Mouse (Mus musculus) kidney, postnatal 0 days (tissue): Measurements from ENCODE around the gene Uxs1. TPM values are rescaled to one million over a fixed set of nuclear protein-coding genes. Genes with fewer than 3 reads are reported as not detected.

Experiments
- ATAC-seq: fragments of 200-750 bp; cut with Nextera tagmentation; replicated peaks from 2 replicates; pipeline ENCODE4 v1.8.0; 2017; ENCODE audit warnings: low read depth, moderate number of reproducible peaks, moderate TSS enrichment, moderate library complexity; ENCODE audit not compliant: low FRiP score
- DNase-seq: peaks from one replicate; pipeline ENCODE4 v3.0.0-alpha.2; 2016; ENCODE audit warnings: low spot score
- H3K27ac ChIP-seq: fragments of 300-500 bp; sonication (generic); 2 replicates; pipeline ENCODE4 v1.5.1; 2014; ENCODE audit warnings: mild to moderate bottlenecking
- H3K27me3 ChIP-seq: fragments of 300-500 bp; sonication (generic); 2 replicates; pipeline ENCODE4 v1.6.1; 2014; ENCODE audit warnings: low read length, mixed read lengths; ENCODE audit not compliant: insufficient read depth
- H3K36me3 ChIP-seq: fragments of 300-500 bp; sonication (generic); 2 replicates; pipeline ENCODE4 v1.6.1; 2014; ENCODE audit warnings: low read length, mixed read lengths; ENCODE audit not compliant: insufficient read depth
- H3K4me1 ChIP-seq: fragments of 300-500 bp; sonication (generic); replicated peaks from 2 replicates; pipeline ENCODE4 v1.6.1; 2014; ENCODE audit warnings: antibody characterized with exemption, low read length, mixed read lengths; ENCODE audit not compliant: insufficient read depth
- H3K4me2 ChIP-seq: fragments of 300-500 bp; sonication (generic); 2 replicates; pipeline ENCODE4 v1.6.1; 2014; ENCODE audit warnings: mild to moderate bottlenecking, low read length, moderate library complexity, mixed read lengths
- H3K4me3 ChIP-seq: fragments of 300-500 bp; sonication (generic); replicated peaks from 2 replicates; pipeline ENCODE4 v1.5.1; 2014; ENCODE audit warnings: low read depth, low read length
- H3K9ac ChIP-seq: fragments of 300-500 bp; sonication (generic); 2 replicates; pipeline ENCODE4 v1.6.1; 2014; ENCODE audit warnings: low read depth, low read length
- H3K9me3 ChIP-seq: fragments of 300-500 bp; sonication (generic); replicated peaks from 2 replicates; pipeline ENCODE4 v1.6.1; 2016; ENCODE audit warnings: low read length, inconsistent platforms, mixed read lengths
- CTCF ChIP-seq: IDR thresholded peaks from 2 replicates; pipeline ENCODE4 v1.5.1; 2016; ENCODE audit warnings: antibody characterized with exemption, low read depth, mild to moderate bottlenecking, moderate library complexity
- WGBS: fragments of 180-500 bp; shearing (Covaris S2); extraction: QIAGEN DNeasy Blood & Tissue Kit; methylation state at CpG from one replicate; pipeline ENCODE4 v1.1.7; 2014; 5-methylcytosine and 5-hydroxymethylcytosine counted together
- polyA plus RNA-seq: library from polyadenylated mRNA; unstranded; fragments of >200 nt; fragmentation: Nextera tagmentation; extraction: Ambion mirVana; gene quantifications from 2 replicates; pipeline ENCODE4 v1.2.1, GENCODE M21; 2015

Gene Uxs1
- 27.3 and 28.5 TPM in 2 replicates for polyA plus RNA-seq

DNA sequence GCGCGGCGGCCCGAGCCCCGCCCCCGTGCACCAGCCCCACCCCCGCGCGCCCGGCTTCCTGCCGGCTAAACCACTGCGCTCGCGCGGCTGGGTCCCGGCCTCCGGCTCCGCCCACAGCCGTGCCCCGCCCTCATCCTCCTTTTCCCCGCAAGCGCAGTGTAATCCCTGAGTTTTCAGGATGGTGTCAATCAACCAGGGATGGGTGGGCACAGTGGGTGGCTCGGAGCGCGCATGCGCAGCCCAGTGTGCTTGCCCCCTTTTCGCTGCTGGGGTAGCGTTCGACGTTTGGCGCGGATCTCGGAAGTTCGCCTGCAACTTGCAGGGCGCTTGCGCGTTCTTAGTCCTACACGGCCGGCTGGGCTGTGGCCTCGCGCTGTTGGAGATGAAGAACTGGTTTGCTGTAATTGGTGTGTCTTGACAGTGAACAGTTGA is at the start of gene Uxs1:
Uxs1 (minus strand) TSS at position 38 of the 432 bp plus-strand sequence.
- Histone ChIP-seq H3K4me2 (peak within 1 kb of the TSS; percentile 94), H3K9ac (peak within 1 kb of the TSS; percentile 82), H3K27me3 (no peaks in the 10 kb centered on the region), H3K36me3 (no peaks in the 10 kb centered on the region), H3K27ac (peak within 1 kb of the TSS; percentile 88), H3K9me3 (no peaks in the 10 kb centered on the region), H3K4me1 (peaks cover 4% of the 10 kb centered on the region; the same call in 1 of the 2 replicates), H3K4me3 (peak within 1 kb of the TSS; percentile 81)
- no peak for TF ChIP-seq CTCF
- ATAC-seq (peak; percentile 99), DNase-seq (peak; percentile 99)
- WGBS = under 1% methylated on average over 40 of the region's 41 CpGs

DNA sequence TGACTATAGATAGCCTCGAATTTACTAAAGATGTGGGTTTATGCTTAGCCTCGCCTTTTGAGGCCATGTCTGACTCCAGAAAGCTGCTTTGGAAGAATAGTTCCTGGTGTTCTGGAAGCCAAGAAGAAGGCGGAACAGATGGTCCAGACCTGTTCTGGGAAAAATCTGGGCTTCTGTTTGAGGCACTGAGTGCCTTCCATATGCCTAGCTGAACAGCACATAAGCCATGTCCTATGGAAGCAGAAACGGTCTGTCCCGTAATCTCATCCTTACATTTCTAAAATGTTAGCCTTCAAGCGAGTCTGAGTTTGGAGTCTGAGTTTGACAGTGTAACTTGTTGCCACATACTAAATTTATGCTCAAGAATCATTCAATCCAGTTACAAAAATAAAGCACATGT is 49.6 kb upstream of the Uxs1 start:
- H3K27me3 ChIP-seq = no peaks in the 10 kb centered on the region
- no peaks in the 10 kb centered on the region for H3K36me3 ChIP-seq
- no peaks in the 10 kb centered on the region for H3K9me3 ChIP-seq
- no peak overlapping the region for H3K27ac ChIP-seq
- WGBS = 84% methylated on average over 6 of the region's 6 CpGs
- TF ChIP-seq CTCF = no peak
- H3K9ac ChIP-seq = no peak overlapping the region
- H3K4me2 ChIP-seq = no peak overlapping the region
- no peak for ATAC-seq
- H3K4me3 ChIP-seq = no peak overlapping the region
- H3K4me1 ChIP-seq = no peaks in the 10 kb centered on the region
- no peak for DNase-seq

DNA sequence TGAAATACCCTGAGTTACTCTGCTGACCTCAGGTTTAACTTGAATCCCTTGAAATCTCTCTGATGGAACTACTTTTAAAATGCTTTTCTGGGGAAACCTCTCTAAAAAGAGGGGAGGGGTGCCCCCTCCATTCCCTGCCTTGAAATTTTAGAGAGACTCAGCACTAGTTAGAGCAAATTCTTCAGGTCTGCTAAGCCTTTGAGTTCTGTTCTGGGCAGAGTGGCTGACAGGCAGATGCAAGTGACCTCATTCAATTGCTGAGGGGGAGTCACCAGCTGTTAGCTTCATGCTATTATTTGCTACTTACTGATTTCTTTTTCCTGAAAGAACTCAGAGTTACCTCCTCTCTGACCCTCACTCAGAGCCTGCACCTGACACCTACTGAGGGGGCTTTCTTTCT is 43.5 kb upstream of the Uxs1 start:
- DNase-seq (no peak), ATAC-seq (no peak)
- no peaks in the 10 kb centered on the region for H3K9me3 ChIP-seq
- no peak for TF ChIP-seq CTCF
- no peak overlapping the region for H3K4me3 ChIP-seq
- H3K27ac ChIP-seq = no peak overlapping the region
- no peak overlapping the region for H3K4me2 ChIP-seq
- H3K4me1 ChIP-seq = no peaks in the 10 kb centered on the region
- no peak overlapping the region for H3K9ac ChIP-seq
- H3K27me3 ChIP-seq = no peaks in the 10 kb centered on the region
- H3K36me3 ChIP-seq = no peaks in the 10 kb centered on the region

DNA sequence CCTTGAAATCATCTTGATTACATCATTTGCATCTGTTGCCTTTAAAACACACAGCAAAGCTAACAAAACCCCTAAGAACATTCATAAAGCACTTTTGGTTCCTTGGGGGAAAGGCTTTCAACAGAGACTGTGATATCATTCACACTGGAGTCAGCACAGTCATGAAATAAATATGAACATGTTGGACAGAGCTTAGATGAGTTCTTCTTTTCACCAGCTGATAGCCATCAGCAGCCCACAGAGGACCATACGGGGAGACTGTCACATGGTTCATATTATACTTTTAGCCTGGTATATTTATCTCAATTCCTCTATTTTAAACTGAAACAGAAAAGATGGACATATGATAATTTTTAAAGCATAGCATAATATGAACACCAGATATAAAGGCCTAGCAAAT is 40.9 kb upstream of the Uxs1 start:
- TF ChIP-seq CTCF = no peak
- no peak overlapping the region for H3K4me2 ChIP-seq
- 65% methylated on average over 1 of the region's 1 CpGs for WGBS
- H3K4me3 ChIP-seq = no peak overlapping the region
- H3K4me1 ChIP-seq = no peaks in the 10 kb centered on the region
- no peaks in the 10 kb centered on the region for H3K36me3 ChIP-seq
- no peaks in the 10 kb centered on the region for H3K9me3 ChIP-seq
- ATAC-seq = no peak
- no peaks in the 10 kb centered on the region for H3K27me3 ChIP-seq
- no peak overlapping the region for H3K9ac ChIP-seq
- H3K27ac ChIP-seq = no peak overlapping the region
- DNase-seq = no peak

DNA sequence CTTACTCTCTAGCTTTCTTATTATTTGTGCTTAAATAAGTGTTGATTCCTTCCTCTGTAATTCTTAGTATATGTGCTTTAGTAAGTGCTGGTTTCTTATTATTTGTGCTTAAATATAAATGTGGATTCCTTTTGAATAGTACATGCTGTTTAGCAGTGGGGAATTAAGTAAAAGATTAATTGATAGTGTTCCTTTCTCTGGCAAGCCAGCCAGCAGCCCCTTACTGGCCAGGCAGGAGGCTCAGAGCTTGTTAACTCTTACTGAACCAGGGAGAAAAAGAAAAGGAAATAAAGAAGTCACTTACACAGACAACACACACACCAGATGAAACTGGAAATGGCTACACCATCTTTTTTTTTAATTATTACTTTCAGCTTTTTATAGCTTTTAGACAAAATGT is 37.2 kb upstream of the Uxs1 start:
- Histone ChIP-seq H3K4me3 (no peak overlapping the region), H3K4me1 (no peaks in the 10 kb centered on the region), H3K4me2 (no peak overlapping the region), H3K9ac (no peak overlapping the region), H3K9me3 (no peaks in the 10 kb centered on the region), H3K27ac (no peak overlapping the region), H3K27me3 (no peaks in the 10 kb centered on the region), H3K36me3 (no peaks in the 10 kb centered on the region)
- ATAC-seq = no peak
- TF ChIP-seq CTCF = no peak
- no peak for DNase-seq

DNA sequence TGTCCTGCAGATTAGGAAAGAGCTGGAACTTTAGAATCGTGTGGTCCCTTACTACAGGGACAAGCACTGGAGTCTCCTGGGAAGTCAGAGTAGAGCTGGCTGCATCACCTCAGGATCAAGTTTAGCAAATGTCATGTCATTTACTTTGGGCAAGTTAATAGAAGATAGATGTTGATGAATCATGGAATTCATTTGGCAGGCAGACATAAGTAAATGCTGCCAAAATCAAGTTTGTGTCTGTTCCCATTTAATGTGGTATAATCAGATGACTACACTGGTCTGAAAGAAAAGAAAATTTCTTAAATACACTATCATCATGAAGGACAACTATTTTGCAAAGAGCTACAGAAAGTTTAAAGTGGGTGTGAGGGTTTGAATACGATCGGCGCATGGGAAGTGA is 35.0 kb upstream of the Uxs1 start:
- H3K4me3 ChIP-seq = no peak overlapping the region
- no peaks in the 10 kb centered on the region for H3K27me3 ChIP-seq
- H3K27ac ChIP-seq = no peak overlapping the region
- no peak for ATAC-seq
- no peak for DNase-seq
- H3K4me2 ChIP-seq = no peak overlapping the region
- TF ChIP-seq CTCF = no peak
- no peak overlapping the region for H3K9ac ChIP-seq
- no peaks in the 10 kb centered on the region for H3K9me3 ChIP-seq
- no peaks in the 10 kb centered on the region for H3K36me3 ChIP-seq
- 91% methylated on average over 4 of the region's 4 CpGs for WGBS
- no peaks in the 10 kb centered on the region for H3K4me1 ChIP-seq

DNA sequence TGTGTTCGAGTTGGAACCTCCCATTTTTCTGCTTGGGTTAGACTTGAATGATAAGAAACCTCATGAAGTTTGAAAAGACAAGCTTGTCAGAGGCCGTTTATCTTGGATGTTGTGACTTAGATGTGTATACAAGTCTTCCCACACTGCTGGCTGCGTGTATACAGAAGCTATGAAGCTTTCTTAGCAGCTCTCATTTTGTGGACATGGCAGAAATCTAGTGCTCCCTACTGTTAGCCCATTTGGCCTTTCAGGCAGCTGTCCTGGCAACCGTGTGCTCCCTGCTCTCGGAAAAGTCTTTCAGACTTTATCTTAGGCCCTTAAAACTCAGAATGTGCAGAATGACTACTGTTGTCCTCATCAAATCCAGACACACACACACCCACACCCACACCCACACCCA is 31.4 kb upstream of the Uxs1 start:
- Histone ChIP-seq H3K4me3 (no peak overlapping the region), H3K36me3 (no peaks in the 10 kb centered on the region), H3K9me3 (no peaks in the 10 kb centered on the region), H3K27me3 (no peaks in the 10 kb centered on the region), H3K4me1 (no peaks in the 10 kb centered on the region), H3K9ac (no peak overlapping the region), H3K27ac (no peak overlapping the region), H3K4me2 (no peak overlapping the region)
- no peak for DNase-seq
- WGBS = 67% methylated on average over 5 of the region's 5 CpGs
- no peak for TF ChIP-seq CTCF
- ATAC-seq = no peak
